Mouse (Mus musculus) layer of hippocampus, postnatal 14 days (tissue): ENCODE measurements around the gene Fam184a. TPM values are rescaled to one million over a fixed set of nuclear protein-coding genes. Genes with fewer than 3 reads are reported as not detected.
"Not testable (repeated sequence)": the region's sequence is repeated elsewhere in the genome, so short reads cannot be mapped to it uniquely, and the experiment has no call there.

ENCODE experiments used
- DNase-seq, 2 experiments: peaks; one replicate each; pipeline ENCODE4 v3.0.0; 2021 to 2022; ENCODE audit warnings: low spot score in 2 of 2, mixed read lengths in 1 of 2
- total RNA-seq, 2 experiments: library from RNA; stranded (reverse); gene quantifications; 2 replicates each; pipeline ENCODE4 v1.2.3; 2021

Fam184a gene
- total RNA-seq, 2 experiments from 2014 or later, result 20.7 to 22.4 TPM

GRCm38 (mm10) chr10:53694757-53695156 lies 56.2 kb downstream of the Fam184a start:
- no peak for DNase-seq

GRCm38 (mm10) chr10:53691263-53691662 lies 59.7 kb downstream of the Fam184a start:
- no peak for DNase-seq

DNA sequence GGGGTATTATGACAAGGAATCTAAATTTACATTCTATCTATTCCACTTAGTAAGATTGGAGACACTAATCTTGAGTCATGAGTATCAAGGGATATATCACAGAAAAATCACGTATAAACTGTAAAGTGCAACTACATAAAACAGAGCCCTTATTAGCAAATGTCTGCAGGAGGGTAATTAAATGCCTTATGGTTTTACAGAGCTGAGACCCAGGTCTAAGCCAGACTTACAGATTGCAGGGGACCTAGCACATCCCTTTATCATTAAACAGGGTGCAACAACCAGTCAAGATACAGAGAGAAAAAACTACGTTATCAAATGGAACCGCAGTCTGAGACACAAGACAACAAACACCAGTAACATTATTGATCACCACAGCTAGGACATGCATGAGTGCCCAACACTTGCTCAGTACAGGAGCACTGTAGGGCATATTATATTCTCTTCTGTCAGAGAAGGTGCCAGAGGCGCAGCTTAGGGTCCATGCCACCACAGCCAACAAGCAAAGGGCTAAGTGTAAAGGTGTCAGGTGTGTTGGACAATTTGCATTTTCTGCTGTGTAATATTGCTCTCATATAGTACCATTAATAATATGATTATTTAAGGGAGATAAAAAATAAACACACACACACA lies 61.9 kb downstream of the Fam184a start:
- DNase-seq, result no peak

DNA sequence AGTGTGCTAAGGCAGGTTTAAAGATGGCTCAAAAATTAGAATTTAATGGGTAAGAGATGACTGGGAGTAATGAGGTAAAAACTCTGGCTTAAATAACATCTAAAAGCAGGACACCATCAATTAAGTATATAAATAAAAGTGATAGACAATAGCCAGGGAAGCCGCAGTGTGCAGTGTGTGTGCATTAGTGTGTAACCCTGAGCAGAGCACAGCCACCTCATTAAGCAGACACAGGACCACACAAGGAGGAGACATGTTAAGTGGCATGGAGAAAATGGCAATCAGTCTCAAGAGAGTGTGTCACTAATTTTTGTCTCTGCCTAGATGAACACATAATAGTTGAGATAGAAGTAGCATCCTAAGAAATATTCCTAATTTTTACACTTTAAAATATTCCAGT lies 62.4 kb downstream of the Fam184a start:
- no peak for DNase-seq

- no peak for DNase-seq
Observed at GRCm38 (mm10) chr10:53687888-53688287, 63.0 kb downstream of the Fam184a start.

- DNase-seq, result no peak
Observed at GRCm38 (mm10) chr10:53685806-53686205, 65.1 kb downstream of the Fam184a start.

- no peak for DNase-seq
Observed at GRCm38 (mm10) chr10:53683226-53683625, 67.7 kb downstream of the Fam184a start.

DNA sequence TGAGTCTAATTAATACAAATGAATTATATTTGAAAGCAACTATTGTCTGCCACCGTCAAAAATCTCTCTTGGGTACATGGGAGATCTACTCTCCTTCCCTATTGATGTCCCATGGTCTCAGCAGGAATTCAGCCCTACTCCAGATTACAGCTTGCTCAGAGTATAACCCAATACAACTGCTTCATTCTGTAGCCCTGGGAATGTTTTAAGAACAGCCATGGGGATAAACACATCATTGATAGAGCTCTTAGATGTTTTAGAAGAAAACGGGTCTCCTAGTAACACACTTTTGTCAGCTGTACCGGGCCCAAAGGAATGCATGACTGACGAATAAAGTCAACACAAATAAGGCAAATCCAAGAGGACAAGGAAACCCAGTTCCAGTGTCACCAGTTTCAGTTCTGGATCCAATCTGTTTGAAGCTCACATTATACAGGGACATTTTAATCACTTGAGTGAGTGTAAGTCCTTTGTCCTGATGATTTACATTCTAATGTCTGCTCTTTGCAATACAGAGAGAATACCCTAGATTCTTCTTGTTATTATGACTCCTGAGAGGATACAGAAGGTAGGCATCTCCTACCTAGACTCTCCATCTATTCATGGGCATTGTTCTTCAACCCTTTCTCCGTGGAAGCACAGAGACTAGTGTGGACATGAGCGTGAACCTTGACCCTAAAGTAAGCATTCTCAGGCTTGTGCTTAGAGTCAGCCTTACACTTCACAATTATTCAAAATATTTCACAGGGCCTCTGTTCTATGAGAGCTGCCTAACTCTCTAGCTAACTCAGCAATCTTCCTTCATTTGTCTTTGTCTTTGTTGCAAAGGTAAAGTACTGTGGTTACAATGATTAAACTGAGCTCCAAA lies 71.0 kb downstream of the Fam184a start:
- no peak for DNase-seq

DNA sequence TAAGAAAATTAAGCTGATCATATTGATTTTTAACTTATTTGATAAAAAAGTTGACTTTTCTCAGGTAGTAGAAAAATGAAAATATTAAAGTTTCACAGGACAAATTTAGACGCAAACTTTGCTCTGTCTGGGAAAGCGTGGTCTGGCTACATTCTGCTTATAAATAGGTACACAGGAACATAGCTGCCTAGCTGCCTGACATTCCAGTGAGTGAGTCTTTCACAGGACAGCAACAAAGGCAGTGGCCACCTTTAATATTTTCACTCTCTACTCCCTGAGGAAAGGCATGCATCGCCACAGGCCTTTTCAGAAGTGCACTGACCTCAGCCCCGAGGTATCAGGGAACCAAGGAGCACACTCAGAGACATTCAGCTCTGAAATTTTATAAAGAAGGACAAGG lies 89.1 kb downstream of the Fam184a start:
- no peak for DNase-seq

GRCm38 (mm10) chr10:53654239-53654638 lies 96.7 kb downstream of the Fam184a start:
- not testable (repeated sequence) for DNase-seq

DNA sequence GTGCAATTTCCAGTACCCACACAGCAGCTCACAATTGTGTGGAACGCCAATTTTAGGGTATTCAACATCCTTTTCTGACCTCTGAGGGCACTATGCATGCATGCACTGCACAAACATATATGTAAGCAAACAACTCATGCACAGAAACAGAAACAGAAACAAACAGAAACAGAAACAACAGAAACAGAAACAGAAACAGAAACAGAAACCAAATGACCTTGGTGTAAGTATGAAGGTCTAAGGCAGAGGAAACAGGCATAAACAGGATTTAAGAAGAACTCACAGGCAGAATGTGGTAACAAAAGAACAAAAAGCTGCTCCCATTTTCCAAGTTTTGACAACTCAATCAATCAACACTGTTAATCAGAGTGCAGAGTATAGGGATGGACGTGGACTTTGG lies 100.2 kb downstream of the Fam184a start:
- no peak for DNase-seq

DNA sequence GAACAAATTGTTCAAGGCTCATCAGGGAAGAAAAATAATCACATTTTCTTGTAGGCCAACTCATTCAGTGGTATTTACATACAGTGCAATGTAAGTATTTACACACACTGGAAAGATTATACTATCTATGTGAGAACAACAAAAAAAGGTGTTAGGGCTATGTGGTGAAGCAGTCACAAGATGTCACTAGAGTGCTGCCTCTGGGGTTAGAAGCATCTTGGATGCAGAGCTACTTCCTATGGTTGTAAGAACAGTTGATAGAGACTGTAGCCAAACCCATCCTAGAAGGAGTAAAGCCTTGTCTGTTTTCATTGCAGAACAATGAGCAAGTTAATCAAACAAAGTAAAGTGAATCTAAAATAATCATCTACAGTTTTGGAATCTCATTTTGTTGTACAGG lies 109.4 kb downstream of the Fam184a start:
- DNase-seq, result peak; percentile 16 to 56

DNA sequence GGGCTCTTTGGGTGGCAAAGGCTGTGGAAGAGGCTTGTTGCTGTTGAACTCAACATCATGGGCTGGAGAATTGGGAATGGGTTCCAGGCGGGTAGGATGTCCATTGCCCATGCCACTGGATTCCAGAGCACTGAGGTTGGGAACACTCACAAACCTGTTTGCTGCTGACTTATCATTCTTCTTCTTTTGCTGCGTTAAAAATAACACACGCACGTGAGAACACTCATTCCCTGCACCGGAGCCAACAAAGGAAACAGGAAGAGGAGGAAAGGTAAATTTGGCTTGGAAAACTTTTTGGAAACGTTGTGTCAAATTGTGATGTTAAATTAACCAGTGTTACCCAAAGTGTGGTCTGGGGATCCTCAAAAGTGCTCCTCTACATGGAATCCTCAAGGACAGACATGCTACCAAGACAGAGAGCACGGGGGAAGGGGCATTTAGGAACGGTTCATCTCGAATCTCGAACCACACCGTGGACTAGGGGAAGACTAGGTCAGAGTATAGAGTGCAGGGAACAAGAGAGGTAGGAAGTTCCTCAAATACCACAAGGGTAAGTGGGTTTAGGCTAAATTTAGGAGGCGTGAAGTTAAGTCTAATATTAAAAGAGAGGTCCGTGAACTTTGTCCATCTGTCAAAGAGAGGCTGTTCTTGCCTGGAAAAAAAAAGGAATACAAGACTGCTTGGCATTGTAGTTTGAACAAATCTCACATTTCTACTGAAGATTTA lies 115.5 kb downstream of the Fam184a start:
- DNase-seq, result no peak

GRCm38 (mm10) chr10:53634160-53634559 lies 116.8 kb downstream of the Fam184a start:
- DNase-seq, result no peak

- DNase-seq, result not testable (repeated sequence)
Observed at GRCm38 (mm10) chr10:53630339-53630738, 120.6 kb downstream of the Fam184a start, which contains the start of gene Mcm9. TSS of gene Mcm9 (minus strand) at chr10:53630439.

DNA sequence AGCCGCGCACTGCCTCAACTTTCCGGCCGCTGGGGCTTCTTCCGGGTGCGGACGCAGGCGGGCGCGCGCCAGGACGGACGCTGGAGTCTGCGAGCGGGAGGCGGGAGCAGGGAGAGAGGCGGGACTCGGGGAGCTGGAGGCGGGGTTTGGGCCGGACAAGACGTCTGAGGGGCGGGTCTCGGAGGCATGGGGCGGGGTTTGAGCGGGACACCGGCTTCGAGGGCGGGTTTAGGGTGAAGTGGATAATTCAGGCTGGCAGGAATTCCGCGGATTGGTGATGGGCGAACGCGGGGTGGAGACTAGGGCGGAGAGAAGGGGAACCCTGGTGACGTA lies 121.0 kb downstream of the Fam184a start:
- peak; percentile 90 to 98 for DNase-seq

DNA sequence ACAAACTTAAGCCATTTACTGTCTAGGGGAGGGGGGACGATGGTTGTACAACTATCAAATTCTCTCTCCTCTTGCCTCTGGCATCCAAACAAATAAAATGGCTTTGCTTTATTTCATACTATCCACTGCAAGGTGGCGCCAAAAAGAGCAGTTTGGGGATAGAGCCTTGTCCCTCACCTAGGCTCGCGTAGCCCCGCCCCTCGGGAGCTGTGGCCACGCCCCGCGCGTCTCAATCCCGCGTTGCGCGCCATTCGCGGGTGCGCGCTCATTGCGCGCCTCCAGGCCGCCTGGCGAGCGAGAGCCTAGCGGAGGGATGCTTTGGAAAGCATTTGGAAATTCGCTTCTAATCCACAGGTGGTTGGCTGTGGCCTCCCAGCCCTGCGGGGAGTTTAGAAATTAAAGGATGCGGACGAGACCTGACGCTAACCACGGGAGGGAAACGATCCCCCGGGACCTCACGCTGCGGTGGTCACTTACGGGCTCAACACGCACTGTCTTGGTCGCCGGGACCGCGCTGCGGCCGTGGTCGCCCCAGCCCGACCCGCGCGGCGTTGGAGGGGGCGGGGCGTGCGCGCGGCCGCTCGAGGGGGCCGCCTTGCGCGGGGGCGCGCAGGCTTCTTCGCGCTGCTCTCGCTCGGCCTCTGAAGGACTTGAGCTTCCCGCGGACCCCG lies 121.5 kb downstream of the Fam184a start:
- peak; percentile 86 to 90 for DNase-seq

DNA sequence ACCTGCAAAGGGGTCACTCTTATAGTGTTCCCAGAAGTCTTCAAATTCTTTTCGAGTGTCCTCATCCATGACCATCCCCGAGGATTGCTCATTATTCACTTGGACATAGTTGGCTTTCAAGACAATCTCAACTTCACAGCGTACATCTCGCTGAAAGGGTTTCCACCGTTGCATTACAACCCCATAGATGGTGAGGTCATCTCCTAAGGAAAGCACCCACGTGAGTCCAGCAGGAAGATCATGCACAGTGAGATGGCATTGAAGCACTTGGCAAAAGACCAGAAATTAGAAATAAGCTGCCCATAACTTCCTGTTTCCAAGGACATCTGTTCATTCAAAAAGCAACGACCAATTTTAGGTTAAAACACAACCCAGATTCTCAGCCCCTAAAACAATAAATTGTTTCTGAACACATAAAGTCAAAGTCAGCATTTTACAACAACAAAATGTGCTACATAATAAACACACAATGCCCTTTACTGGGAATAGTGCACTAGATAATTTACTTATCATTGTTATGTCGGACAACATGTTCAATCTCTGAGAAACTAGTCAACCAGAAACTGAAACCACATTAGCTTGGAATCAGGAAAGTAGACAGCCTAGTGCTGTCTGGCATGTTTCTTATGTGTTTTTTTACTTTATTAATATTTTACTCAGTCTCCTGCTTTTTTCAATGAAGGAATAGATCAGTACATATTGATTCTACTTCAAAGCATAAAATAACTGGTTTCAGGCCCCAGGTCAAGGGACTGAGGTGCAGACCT lies 134.9 kb downstream of the Fam184a start:
- DNase-seq, result no peak

GRCm38 (mm10) chr10:53613955-53614354 lies 137.0 kb downstream of the Fam184a start:
- DNase-seq, result no peak

- DNase-seq, result peak; percentile 46 to 81
Observed at GRCm38 (mm10) chr10:53612172-53612571, 138.8 kb downstream of the Fam184a start.

- no peak for DNase-seq
Observed at GRCm38 (mm10) chr10:53608274-53608673, 142.6 kb downstream of the Fam184a start.
